Mouse (Mus musculus) effector memory CD4-positive, alpha-beta T cell, adult 7 months (primary cell): Measurements from ENCODE around the gene Hepacam2. TPM values are rescaled to one million over a fixed set of nuclear protein-coding genes. Genes with fewer than 3 reads are reported as not detected.

ENCODE experiments used
- polyA plus RNA-seq: library from polyadenylated mRNA; unstranded; fragments of 100-300 nt; shearing (Covaris generic); gene quantifications from one replicate; pipeline ENCODE4 v1.2.1, GENCODE M21; 2017

The Hepacam2 gene
- polyA plus RNA-seq: not detected

GRCm38 (mm10) chr6:3498162-3498848 lies at the start of gene Hepacam2, which contains the start of gene Vps50:
Gene Hepacam2 (minus strand): TSS chr6:3498298.
Gene Vps50 (plus strand): TSS chr6:3498382.

Other genes starting within 250 kb of the Hepacam2 start
- gene Samd9l, start 98.7 kb downstream of the Hepacam2 start, polyA plus RNA-seq: 58.4 TPM
- 15.4 TPM for gene Vps50, start 84 bp upstream of the Hepacam2 start, polyA plus RNA-seq